Mouse (Mus musculus): Measurements from ENCODE around the gene Apbb1ip. TPM values are rescaled to one million over a fixed set of nuclear protein-coding genes. Genes with fewer than 3 reads are reported as not detected.
"Not testable (repeated sequence)": the region's sequence is repeated elsewhere in the genome, so short reads cannot be mapped to it uniquely, and the experiment has no call there.

Gene Apbb1ip
- polyA plus RNA-seq, 1 experiment from 2014 or later = 1.7 TPM

DNA sequence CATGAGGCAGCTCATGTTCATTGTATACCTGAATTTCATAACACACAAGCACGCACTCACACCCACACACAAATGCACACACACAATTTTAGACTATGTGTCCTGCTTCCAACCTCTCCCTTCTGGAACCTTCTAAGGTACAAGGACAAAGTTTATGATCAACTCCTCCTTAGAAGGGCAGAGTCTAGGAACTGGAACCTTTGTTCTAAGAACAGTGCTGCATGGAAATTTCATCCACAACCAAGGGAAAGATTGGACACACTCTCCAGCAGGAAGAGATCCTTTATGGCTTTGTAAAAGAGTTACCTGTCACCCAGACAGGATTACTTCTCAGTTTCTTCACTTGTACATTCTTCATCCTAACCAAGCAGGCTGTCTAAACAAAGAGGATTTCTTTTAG lies 99.3 kb downstream of the Apbb1ip start:
- ATAC-seq (replicated peaks; ENCODE audit: insufficient number of reproducible peaks, low FRiP score, low TSS enrichment) = no peak
- Histone ChIP-seq H3K27ac (ENCODE audit: low read depth, low read length) (no peak overlapping the region), H3K36me3 (ENCODE audit: control insufficient read depth, insufficient read depth, low read length) (no peaks in the 10 kb centered on the region), H3K9me3 (replicated peaks; ENCODE audit: control insufficient read depth, low read length) (no peaks in the 10 kb centered on the region), H3K27me3 (ENCODE audit: control insufficient read depth, insufficient read depth, low read length) (no peaks in the 10 kb centered on the region), H3K9ac (ENCODE audit: low read depth, low read length) (no peak overlapping the region), H3K4me1 (ENCODE audit: control insufficient read depth, insufficient read depth, low read length) (no peaks in the 10 kb centered on the region), H3K4me3 (ENCODE audit: low read depth, low read length) (no peak overlapping the region), H3K4me2 (no peak overlapping the region)
- 83% methylated on average over 1 of the region's 1 CpGs for WGBS (ENCODE audit: insufficient replicate concordance)

GRCm38 (mm10) chr2:22874628-22875027 lies 100.7 kb downstream of the Apbb1ip start:
- H3K27ac ChIP-seq (ENCODE audit: low read depth, low read length) = no peak overlapping the region
- H3K4me1 ChIP-seq (ENCODE audit: control insufficient read depth, insufficient read depth, low read length) = no peaks in the 10 kb centered on the region
- H3K4me2 ChIP-seq = no peak overlapping the region
- H3K36me3 ChIP-seq (ENCODE audit: control insufficient read depth, insufficient read depth, low read length) = no peaks in the 10 kb centered on the region
- H3K27me3 ChIP-seq (ENCODE audit: control insufficient read depth, insufficient read depth, low read length) = no peaks in the 10 kb centered on the region
- H3K9ac ChIP-seq (ENCODE audit: low read depth, low read length) = no peak overlapping the region
- H3K9me3 ChIP-seq (replicated peaks; ENCODE audit: control insufficient read depth, low read length) = no peaks in the 10 kb centered on the region
- no peak for ATAC-seq (replicated peaks; ENCODE audit: insufficient number of reproducible peaks, low FRiP score, low TSS enrichment)
- H3K4me3 ChIP-seq (ENCODE audit: low read depth, low read length) = no peak overlapping the region
- 33% methylated on average over 10 of the region's 10 CpGs for WGBS (ENCODE audit: insufficient replicate concordance)

GRCm38 (mm10) chr2:22876614-22877013 lies 102.7 kb downstream of the Apbb1ip start:
- Histone ChIP-seq H3K36me3 (ENCODE audit: control insufficient read depth, insufficient read depth, low read length) (no peaks in the 10 kb centered on the region), H3K4me1 (ENCODE audit: control insufficient read depth, insufficient read depth, low read length) (no peaks in the 10 kb centered on the region), H3K4me2 (no peak overlapping the region), H3K9me3 (replicated peaks; ENCODE audit: control insufficient read depth, low read length) (no peaks in the 10 kb centered on the region), H3K4me3 (ENCODE audit: low read depth, low read length) (no peak overlapping the region), H3K27ac (ENCODE audit: low read depth, low read length) (no peak overlapping the region), H3K27me3 (ENCODE audit: control insufficient read depth, insufficient read depth, low read length) (no peaks in the 10 kb centered on the region), H3K9ac (ENCODE audit: low read depth, low read length) (no peak overlapping the region)
- 90% methylated on average over 3 of the region's 3 CpGs for WGBS (ENCODE audit: insufficient replicate concordance)
- ATAC-seq (replicated peaks; ENCODE audit: insufficient number of reproducible peaks, low FRiP score, low TSS enrichment) = no peak

DNA sequence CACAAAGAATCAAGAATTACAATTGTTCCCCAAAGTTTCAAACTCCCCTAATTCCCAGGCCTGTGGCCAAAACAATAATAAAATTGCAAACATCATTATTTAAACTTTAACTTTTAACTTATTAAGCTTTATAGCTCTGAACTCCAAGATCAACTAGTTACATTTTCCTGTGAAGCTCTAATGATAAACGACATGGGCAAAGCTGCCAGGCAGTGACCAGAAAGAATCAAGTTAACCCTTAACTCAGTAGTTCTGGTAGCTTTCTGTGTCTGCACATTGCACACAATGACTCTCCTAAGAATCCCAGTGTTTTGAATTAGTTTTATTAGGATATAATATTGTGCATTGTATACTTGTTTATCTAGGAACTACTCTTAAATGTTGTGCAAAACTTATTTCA lies 104.9 kb downstream of the Apbb1ip start:
- Histone ChIP-seq H3K4me3 (ENCODE audit: low read depth, low read length) (no peak overlapping the region), H3K27me3 (ENCODE audit: control insufficient read depth, insufficient read depth, low read length) (no peaks in the 10 kb centered on the region), H3K9me3 (replicated peaks; ENCODE audit: control insufficient read depth, low read length) (no peaks in the 10 kb centered on the region), H3K4me2 (no peak overlapping the region), H3K36me3 (ENCODE audit: control insufficient read depth, insufficient read depth, low read length) (no peaks in the 10 kb centered on the region), H3K27ac (ENCODE audit: low read depth, low read length) (no peak overlapping the region), H3K9ac (ENCODE audit: low read depth, low read length) (no peak overlapping the region), H3K4me1 (ENCODE audit: control insufficient read depth, insufficient read depth, low read length) (no peaks in the 10 kb centered on the region)
- no peak for ATAC-seq (replicated peaks; ENCODE audit: insufficient number of reproducible peaks, low FRiP score, low TSS enrichment)
- WGBS (ENCODE audit: insufficient replicate concordance) = 50% methylated on average over 1 of the region's 1 CpGs

DNA sequence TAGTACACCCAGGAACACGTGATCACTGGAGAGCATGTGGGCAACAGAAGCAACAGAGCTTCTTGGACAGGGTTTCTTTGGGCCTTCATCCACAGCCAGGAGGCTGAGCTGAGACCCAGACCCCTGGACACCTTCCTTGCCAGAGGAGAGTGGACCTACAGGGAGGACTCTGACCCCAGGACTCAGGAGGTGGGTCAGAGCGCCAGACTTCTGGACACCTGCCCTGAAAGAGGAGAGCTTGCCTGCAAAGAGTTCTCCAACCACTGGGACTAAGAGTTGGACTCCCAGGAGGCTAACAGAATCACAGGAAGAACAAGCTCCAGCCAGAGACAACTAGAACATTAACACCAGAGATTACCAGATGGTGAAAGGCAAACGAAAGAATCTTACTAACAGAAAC lies 106.8 kb downstream of the Apbb1ip start:
- not testable (repeated sequence) for ATAC-seq (replicated peaks; ENCODE audit: insufficient number of reproducible peaks, low FRiP score, low TSS enrichment)

GRCm38 (mm10) chr2:22894932-22895281 lies 121.0 kb downstream of the Apbb1ip start:
- ATAC-seq (replicated peaks; ENCODE audit: insufficient number of reproducible peaks, low FRiP score, low TSS enrichment) = 0 out of 2 replicates have a peak, but pooled peaks have one; percentile 12
- Histone ChIP-seq H3K4me2 (peak overlapping the region; percentile 70), H3K4me3 (ENCODE audit: low read depth, low read length) (peak overlapping the region; percentile 93), H3K36me3 (ENCODE audit: control insufficient read depth, insufficient read depth, low read length) (no peaks in the 10 kb centered on the region), H3K4me1 (ENCODE audit: control insufficient read depth, insufficient read depth, low read length) (no peaks in the 10 kb centered on the region), H3K9ac (ENCODE audit: low read depth, low read length) (peak overlapping the region; percentile 90), H3K9me3 (replicated peaks; ENCODE audit: control insufficient read depth, low read length) (no peaks in the 10 kb centered on the region), H3K27me3 (ENCODE audit: control insufficient read depth, insufficient read depth, low read length) (no peaks in the 10 kb centered on the region), H3K27ac (ENCODE audit: low read depth, low read length) (peak overlapping the region; percentile 86)
- WGBS (ENCODE audit: insufficient replicate concordance) = 20% methylated on average over 9 of the region's 9 CpGs

More for the DNA sequence above, 106.8 kb downstream of the Apbb1ip start:
- not testable (repeated sequence) for H3K27ac ChIP-seq (ENCODE audit: low read depth, low read length); H3K9ac ChIP-seq (ENCODE audit: low read depth, low read length); H3K4me2 ChIP-seq; H3K4me1 ChIP-seq (ENCODE audit: control insufficient read depth, insufficient read depth, low read length); H3K4me3 ChIP-seq (ENCODE audit: low read depth, low read length); H3K27me3 ChIP-seq (ENCODE audit: control insufficient read depth, insufficient read depth, low read length); H3K9me3 ChIP-seq (replicated peaks; ENCODE audit: control insufficient read depth, low read length); H3K36me3 ChIP-seq (ENCODE audit: control insufficient read depth, insufficient read depth, low read length)
- WGBS (ENCODE audit: insufficient replicate concordance) = 74% methylated on average over 3 of the region's 3 CpGs

GRCm38 (mm10) chr2:22895282-22896273 lies 121.7 kb downstream of the Apbb1ip start, which contains the start of gene Pdss1:
Gene Pdss1 (plus strand): TSS chr2:22895522.
- no peaks in the 10 kb centered on the region for H3K4me1 ChIP-seq (ENCODE audit: control insufficient read depth, insufficient read depth, low read length)
- peak within 1 kb of the TSS; percentile 93 for H3K4me3 ChIP-seq (ENCODE audit: low read depth, low read length)
- under 1% methylated on average over 80 of the region's 81 CpGs for WGBS (ENCODE audit: insufficient replicate concordance)
- peak within 1 kb of the TSS; percentile 86 for H3K27ac ChIP-seq (ENCODE audit: low read depth, low read length)
- no peaks in the 10 kb centered on the region for H3K36me3 ChIP-seq (ENCODE audit: control insufficient read depth, insufficient read depth, low read length)
- no peaks in the 10 kb centered on the region for H3K9me3 ChIP-seq (replicated peaks; ENCODE audit: control insufficient read depth, low read length)
- ATAC-seq (replicated peaks; ENCODE audit: insufficient number of reproducible peaks, low FRiP score, low TSS enrichment) = peak; percentile 99
- H3K9ac ChIP-seq (ENCODE audit: low read depth, low read length) = peak within 1 kb of the TSS; percentile 90
- H3K27me3 ChIP-seq (ENCODE audit: control insufficient read depth, insufficient read depth, low read length) = no peaks in the 10 kb centered on the region
- peak within 1 kb of the TSS; percentile 70 for H3K4me2 ChIP-seq

GRCm38 (mm10) chr2:22903947-22904346 lies 130.1 kb downstream of the Apbb1ip start:
- Histone ChIP-seq H3K4me3 (ENCODE audit: low read depth, low read length) (no peak overlapping the region), H3K36me3 (ENCODE audit: control insufficient read depth, insufficient read depth, low read length) (0 out of 2 replicates have a peak, but pooled peaks cover 2% of the 10 kb centered on the region), H3K9ac (ENCODE audit: low read depth, low read length) (no peak overlapping the region), H3K27ac (ENCODE audit: low read depth, low read length) (no peak overlapping the region), H3K27me3 (ENCODE audit: control insufficient read depth, insufficient read depth, low read length) (no peaks in the 10 kb centered on the region), H3K9me3 (replicated peaks; ENCODE audit: control insufficient read depth, low read length) (no peaks in the 10 kb centered on the region), H3K4me2 (no peak overlapping the region), H3K4me1 (ENCODE audit: control insufficient read depth, insufficient read depth, low read length) (no peaks in the 10 kb centered on the region)
- no peak for ATAC-seq (replicated peaks; ENCODE audit: insufficient number of reproducible peaks, low FRiP score, low TSS enrichment)
- 84% methylated on average over 3 of the region's 3 CpGs for WGBS (ENCODE audit: insufficient replicate concordance)

All from heart, embryonic 11.5 days (tissue).